Mouse (Mus musculus) liver, embryonic 13.5 days (tissue): ENCODE measurements around the gene Tlx2. TPM values are rescaled to one million over a fixed set of nuclear protein-coding genes. Genes with fewer than 3 reads are reported as not detected.

ENCODE experiments used
- ATAC-seq: fragments of 200-750 bp; cut with Nextera tagmentation; 2 replicates; pipeline ENCODE4 v1.8.0; 2017; ENCODE audit warnings: low read depth, mild to moderate bottlenecking, moderate number of reproducible peaks, moderate library complexity
- DNase-seq: peaks from one replicate; pipeline ENCODE4 v3.0.0; 2022
- H3K27ac ChIP-seq: fragments of 300-500 bp; sonication (generic); 2 replicates; pipeline ENCODE4 v1.5.1; 2015; ENCODE audit warnings: moderate library complexity, mild to moderate bottlenecking, inconsistent platforms
- H3K27me3 ChIP-seq: fragments of 300-500 bp; sonication (generic); 2 replicates; pipeline ENCODE4 v1.6.1; 2015; ENCODE audit warnings: mild to moderate bottlenecking, inconsistent platforms
- H3K36me3 ChIP-seq: fragments of 300-500 bp; sonication (generic); 2 replicates; pipeline ENCODE4 v1.6.1; 2015; ENCODE audit warnings: mild to moderate bottlenecking, inconsistent platforms
- H3K4me1 ChIP-seq: fragments of 300-500 bp; sonication (generic); replicated peaks from 2 replicates; pipeline ENCODE4 v1.6.1; 2015; ENCODE audit warnings: inconsistent platforms
- H3K4me2 ChIP-seq: fragments of 300-500 bp; sonication (generic); 2 replicates; pipeline ENCODE4 v1.6.1; 2015; ENCODE audit warnings: inconsistent platforms, mild to moderate bottlenecking, moderate library complexity
- H3K4me3 ChIP-seq: fragments of 300-500 bp; sonication (generic); replicated peaks from 2 replicates; pipeline ENCODE4 v1.5.1; 2015; ENCODE audit warnings: mild to moderate bottlenecking, inconsistent platforms
- H3K9ac ChIP-seq: fragments of 300-500 bp; sonication (generic); 2 replicates; pipeline ENCODE4 v1.6.1; 2015; ENCODE audit warnings: mild to moderate bottlenecking, inconsistent platforms
- H3K9me3 ChIP-seq: fragments of 300-500 bp; sonication (generic); replicated peaks from 2 replicates; pipeline ENCODE4 v1.6.1; 2016; ENCODE audit warnings: inconsistent platforms
- WGBS: fragments of 180-500 bp; shearing (Covaris S2); methylation state at CpG from one replicate; pipeline ENCODE4 v1.1.7; 2015; ENCODE audit not compliant: insufficient replicate concordance; 5-methylcytosine and 5-hydroxymethylcytosine counted together
- polyA plus RNA-seq: library from polyadenylated mRNA; unstranded; fragments of >200 nt; fragmentation: Nextera tagmentation; extraction: Ambion mirVana; gene quantifications from 2 replicates; pipeline ENCODE4 v1.2.1, GENCODE M21; 2015

The Tlx2 gene
- polyA plus RNA-seq, 1 experiment from 2014 or later = not detected

- no peaks in the 10 kb centered on the region for H3K9me3 ChIP-seq
- peak overlapping the region; percentile 33 for H3K4me3 ChIP-seq
- H3K9ac ChIP-seq = 0 out of 2 replicates have a peak overlapping the region, but pooled peaks have one; percentile 13
- peaks cover 93% of the 10 kb centered on the region for H3K27me3 ChIP-seq
- peaks cover 15% of the 10 kb centered on the region for H3K4me1 ChIP-seq
- no peak overlapping the region for H3K27ac ChIP-seq
- no peak for ATAC-seq
- 15% methylated on average over 9 of the region's 9 CpGs for WGBS
- no peak for DNase-seq
- H3K4me2 ChIP-seq = peak overlapping the region; percentile 51
- H3K36me3 ChIP-seq = no peaks in the 10 kb centered on the region
Observed at GRCm38 (mm10) chr6:83087926-83088260, 17.8 kb upstream of the Tlx2 start.

DNA sequence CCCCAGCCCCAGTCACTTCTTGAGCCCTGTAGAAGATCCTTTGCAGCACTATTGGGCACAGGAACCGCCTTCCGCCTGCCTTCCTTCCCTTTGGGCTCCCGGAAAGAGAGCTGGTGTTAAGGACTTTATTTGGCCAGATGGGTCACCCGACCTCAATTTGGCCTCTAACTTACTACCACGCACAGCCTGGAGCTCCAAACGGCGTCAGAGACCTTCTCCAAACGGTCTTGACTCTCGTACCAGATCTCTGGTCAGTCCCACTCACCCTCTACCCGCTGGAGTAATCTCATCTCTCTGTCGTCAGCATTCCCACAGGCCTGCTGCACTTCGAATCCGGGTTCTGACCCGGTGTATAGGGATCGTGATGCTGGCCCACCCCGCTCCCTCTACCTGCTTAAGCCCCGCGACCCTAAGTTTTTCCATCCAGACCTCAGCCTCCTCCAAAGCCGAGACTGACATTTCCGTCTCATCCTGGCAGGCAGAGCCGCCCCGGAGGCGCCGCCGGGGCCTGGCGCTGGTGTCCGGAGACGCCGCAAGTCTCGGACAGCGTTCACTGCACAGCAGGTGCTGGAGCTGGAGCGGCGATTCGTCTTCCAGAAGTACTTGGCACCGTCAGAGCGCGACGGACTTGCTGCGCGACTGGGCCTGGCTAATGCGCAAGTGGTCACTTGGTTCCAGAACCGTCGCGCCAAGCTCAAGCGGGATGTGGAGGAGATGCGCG, 17.3 kb upstream of the Tlx2 start:
- peaks cover 93% of the 10 kb centered on the region for H3K27me3 ChIP-seq
- DNase-seq (no peak), ATAC-seq (no peak)
- peaks cover under 1% of the 10 kb centered on the region; the same call in 1 of the 2 replicates for H3K36me3 ChIP-seq
- peak overlapping the region; percentile 33 for H3K4me3 ChIP-seq
- peak overlapping the region; percentile 51 for H3K4me2 ChIP-seq
- WGBS = 4% methylated on average over 47 of the region's 47 CpGs
- H3K9me3 ChIP-seq = no peaks in the 10 kb centered on the region
- peak overlapping the region; percentile 13; the same call in 1 of the 2 replicates for H3K9ac ChIP-seq
- no peak overlapping the region for H3K27ac ChIP-seq
- peaks cover 15% of the 10 kb centered on the region for H3K4me1 ChIP-seq

DNA sequence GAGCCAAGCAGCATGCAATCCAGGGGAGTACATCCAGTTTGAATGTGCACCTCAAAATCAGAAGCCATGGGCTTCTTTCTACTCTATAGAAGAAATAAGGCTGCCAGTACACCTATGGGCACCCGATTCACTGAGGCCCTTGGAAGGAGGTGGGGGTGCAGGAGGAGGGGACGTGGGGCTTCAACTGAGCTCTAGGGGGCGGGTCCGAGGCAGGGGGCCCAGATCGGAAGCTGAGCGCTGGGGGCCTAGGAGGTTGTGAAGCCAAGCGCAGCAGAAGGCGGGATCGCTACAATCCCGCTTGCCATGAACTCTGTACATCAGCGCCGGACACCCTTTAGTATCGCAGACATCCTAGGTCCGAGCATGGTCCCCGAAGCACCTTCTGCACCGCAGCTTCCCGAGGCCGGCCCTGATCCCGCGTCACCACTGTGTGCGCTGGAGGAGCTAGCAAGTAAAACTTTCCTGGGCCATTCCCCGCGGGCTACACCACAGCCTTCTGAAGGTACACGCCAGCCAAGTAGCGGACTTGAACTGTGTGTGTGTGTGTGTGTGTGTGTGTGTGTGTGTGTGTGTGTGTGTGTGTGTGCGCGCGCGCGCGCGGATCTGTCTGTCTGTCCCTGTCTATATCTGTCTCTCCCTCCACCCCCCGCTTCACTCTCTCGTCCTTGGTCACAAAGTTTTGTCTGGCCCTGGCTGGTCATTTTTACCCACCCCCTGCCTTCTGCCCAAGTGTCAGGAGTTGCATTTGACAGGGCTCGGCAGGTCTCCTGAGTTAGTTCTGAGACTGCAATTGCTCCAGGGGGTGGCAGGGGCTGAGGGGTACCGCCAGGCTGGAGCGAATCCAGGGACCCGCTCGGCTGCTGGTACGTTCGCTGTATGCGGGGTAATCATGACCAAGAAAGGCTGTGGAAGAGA, 16.3 kb upstream of the Tlx2 start, which contains the start of gene Lbx2:
Lbx2 (plus strand) TSS at position 247 of the 915 bp plus-strand sequence.
- Histone ChIP-seq H3K4me2 (peak within 1 kb of the TSS; percentile 51), H3K4me3 (peak within 1 kb of the TSS; percentile 34; the same call in 1 of the 2 replicates), H3K9ac (no peak within 1 kb of the TSS), H3K27ac (no peak within 1 kb of the TSS), H3K9me3 (no peaks in the 10 kb centered on the region), H3K4me1 (peaks cover 15% of the 10 kb centered on the region), H3K36me3 (peaks cover 8% of the 10 kb centered on the region), H3K27me3 (peaks cover 91% of the 10 kb centered on the region)
- WGBS = 2% methylated on average over 39 of the region's 42 CpGs
- DNase-seq (no peak), ATAC-seq (no peak)

GRCm38 (mm10) chr6:83084477-83084876, 14.4 kb upstream of the Tlx2 start:
- Histone ChIP-seq H3K9me3 (no peaks in the 10 kb centered on the region), H3K4me1 (peaks cover 29% of the 10 kb centered on the region), H3K36me3 (peaks cover 19% of the 10 kb centered on the region), H3K27ac (no peak overlapping the region), H3K4me3 (no peak overlapping the region), H3K27me3 (peaks cover 75% of the 10 kb centered on the region), H3K4me2 (no peak overlapping the region), H3K9ac (no peak overlapping the region)
- ATAC-seq (no peak), DNase-seq (no peak)
- WGBS = 17% methylated on average over 6 of the region's 6 CpGs

GRCm38 (mm10) chr6:83083497-83083896, 13.4 kb upstream of the Tlx2 start:
- no peak overlapping the region for H3K9ac ChIP-seq
- peaks cover 66% of the 10 kb centered on the region for H3K27me3 ChIP-seq
- 31% methylated on average over 5 of the region's 5 CpGs for WGBS
- DNase-seq (no peak), ATAC-seq (no peak)
- H3K27ac ChIP-seq = no peak overlapping the region
- H3K9me3 ChIP-seq = no peaks in the 10 kb centered on the region
- H3K36me3 ChIP-seq = peaks cover 19% of the 10 kb centered on the region
- no peak overlapping the region for H3K4me2 ChIP-seq
- peaks cover 37% of the 10 kb centered on the region for H3K4me1 ChIP-seq
- H3K4me3 ChIP-seq = no peak overlapping the region

DNA sequence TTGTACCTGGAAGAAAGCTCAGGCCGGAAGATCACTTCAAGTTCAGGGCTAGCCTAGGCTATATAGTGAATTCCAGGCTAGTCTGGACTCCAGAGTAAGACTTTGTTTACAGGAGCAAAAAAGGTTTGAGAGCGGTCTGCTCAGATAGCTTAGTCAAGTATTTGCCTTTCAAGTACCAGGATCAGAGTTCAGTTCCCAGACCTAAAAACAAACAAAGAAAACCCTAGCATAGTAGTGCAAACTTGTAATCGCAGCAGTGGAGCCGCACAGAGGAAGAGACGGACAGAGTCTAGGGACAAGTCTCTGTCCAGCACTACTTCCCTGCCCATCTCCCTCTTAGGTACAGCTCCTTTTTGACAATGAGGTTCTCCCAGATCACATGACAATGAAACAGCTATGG, 10.1 kb upstream of the Tlx2 start:
- ATAC-seq = no peak
- peaks cover 27% of the 10 kb centered on the region for H3K4me1 ChIP-seq
- 92% methylated on average over 5 of the region's 5 CpGs for WGBS
- peaks cover 19% of the 10 kb centered on the region for H3K36me3 ChIP-seq
- no peak overlapping the region for H3K4me3 ChIP-seq
- no peak overlapping the region; the same call in 1 of the 2 replicates for H3K4me2 ChIP-seq
- DNase-seq = no peak
- H3K9ac ChIP-seq = no peak overlapping the region
- no peaks in the 10 kb centered on the region for H3K9me3 ChIP-seq
- no peak overlapping the region for H3K27ac ChIP-seq
- H3K27me3 ChIP-seq = peaks cover 57% of the 10 kb centered on the region

GRCm38 (mm10) chr6:83078324-83078858, 8.3 kb upstream of the Tlx2 start:
- peaks cover 57% of the 10 kb centered on the region for H3K27me3 ChIP-seq

DNA sequence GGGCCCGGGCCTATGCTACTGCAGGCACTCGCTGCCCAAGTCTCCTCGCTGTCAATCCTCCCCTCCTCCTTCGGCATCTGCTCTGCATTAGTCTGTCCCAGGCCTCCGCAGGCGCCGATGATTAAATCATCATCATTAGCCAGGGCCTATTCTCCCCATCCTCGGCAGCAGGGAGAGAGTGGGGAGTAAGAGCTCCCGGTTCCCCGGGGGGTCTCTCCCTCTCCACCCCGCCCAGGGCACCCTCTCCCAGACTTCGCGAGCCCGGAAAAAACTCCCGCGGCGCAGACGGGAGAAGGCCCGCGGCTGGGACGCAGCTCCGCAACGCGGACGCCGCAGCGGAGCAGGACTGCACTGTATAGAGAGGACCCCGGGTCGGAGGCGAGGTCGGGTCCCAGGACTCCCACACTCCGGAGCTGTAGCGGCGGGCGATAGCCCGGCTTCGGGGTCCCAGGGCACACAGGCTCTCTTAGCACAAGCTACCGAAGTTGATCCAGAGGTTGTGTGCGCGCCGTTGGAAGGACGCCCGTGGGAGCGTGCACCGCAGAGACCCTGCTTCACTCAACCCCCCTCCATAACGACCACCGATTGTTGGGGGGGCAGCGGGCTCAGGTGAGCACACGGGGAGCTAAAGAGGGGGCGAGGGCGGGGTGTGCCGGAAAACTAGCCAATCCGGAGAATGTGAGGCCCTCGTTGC, 7.7 kb upstream of the Tlx2 start, which contains the start of gene Pcgf1:
Pcgf1 (plus strand) TSS at position 240 of the 694 bp plus-strand sequence.
- Histone ChIP-seq H3K4me2 (peak within 1 kb of the TSS; percentile 98), H3K36me3 (peaks cover 19% of the 10 kb centered on the region), H3K9me3 (no peaks in the 10 kb centered on the region), H3K27me3 (peaks cover 57% of the 10 kb centered on the region), H3K4me1 (peaks cover 27% of the 10 kb centered on the region), H3K27ac (peak within 1 kb of the TSS; percentile 85), H3K4me3 (peak within 1 kb of the TSS; percentile 86), H3K9ac (peak within 1 kb of the TSS; percentile 87)
- ATAC-seq (peak; percentile 49), DNase-seq (no peak)
- WGBS = under 1% methylated on average over 54 of the region's 54 CpGs

More at GRCm38 (mm10) chr6:83078324-83078858, 8.3 kb upstream of the Tlx2 start:
- Histone ChIP-seq H3K4me2 (peak overlapping the region; percentile 98), H3K4me1 (peaks cover 27% of the 10 kb centered on the region), H3K9ac (peak overlapping the region; percentile 87), H3K27ac (peak overlapping the region; percentile 85), H3K36me3 (peaks cover 19% of the 10 kb centered on the region), H3K4me3 (peak overlapping the region; percentile 86), H3K9me3 (no peaks in the 10 kb centered on the region)
- ATAC-seq (peak; percentile 88), DNase-seq (peak; percentile 98)
- under 1% methylated on average over 46 of the region's 46 CpGs for WGBS

- 8% methylated on average over 2 of the region's 2 CpGs for WGBS
- no peak for DNase-seq
Observed at GRCm38 (mm10) chr6:83074979-83075378, 4.9 kb upstream of the Tlx2 start.

DNA sequence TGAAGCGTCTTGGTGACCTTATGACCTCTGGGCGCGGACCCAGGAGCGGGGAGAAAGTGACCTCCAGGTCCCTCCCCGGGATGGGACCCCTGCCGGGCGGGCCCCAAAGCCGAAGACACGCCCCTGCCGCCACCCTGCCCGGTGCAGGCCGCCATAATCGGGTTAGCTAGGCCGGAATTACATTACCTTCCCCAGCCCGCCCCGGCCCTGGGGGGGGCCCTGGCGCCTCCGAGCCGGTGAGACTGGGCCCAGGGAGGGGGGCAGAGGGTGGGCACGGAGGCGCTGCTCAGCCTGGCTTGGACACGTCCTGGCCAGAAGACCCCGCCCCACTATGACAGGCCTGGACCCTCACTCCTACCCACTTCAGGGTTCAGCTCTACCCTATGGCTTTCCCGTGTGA, 1.1 kb upstream of the Tlx2 start:
- Histone ChIP-seq H3K27me3 (peaks cover 100% of the 10 kb centered on the region), H3K36me3 (no peaks in the 10 kb centered on the region), H3K9me3 (no peaks in the 10 kb centered on the region), H3K4me2 (peak overlapping the region; percentile 29), H3K27ac (no peak overlapping the region; the same call in 1 of the 2 replicates), H3K9ac (no peak overlapping the region), H3K4me1 (peaks cover 34% of the 10 kb centered on the region), H3K4me3 (peak overlapping the region; percentile 38)
- DNase-seq (no peak), ATAC-seq (no peak)
- WGBS = 2% methylated on average over 21 of the region's 24 CpGs

More at GRCm38 (mm10) chr6:83074979-83075378, 4.9 kb upstream of the Tlx2 start:
- no peak overlapping the region for H3K4me2 ChIP-seq
- H3K27me3 ChIP-seq = peaks cover 76% of the 10 kb centered on the region
- peaks cover 2% of the 10 kb centered on the region for H3K36me3 ChIP-seq
- no peak for ATAC-seq
- H3K9ac ChIP-seq = no peak overlapping the region
- H3K27ac ChIP-seq = no peak overlapping the region
- peaks cover 35% of the 10 kb centered on the region for H3K4me1 ChIP-seq
- no peak overlapping the region for H3K4me3 ChIP-seq
- H3K9me3 ChIP-seq = no peaks in the 10 kb centered on the region
